Mouse (Mus musculus): ENCODE data around the gene Agfg2.

DNA sequence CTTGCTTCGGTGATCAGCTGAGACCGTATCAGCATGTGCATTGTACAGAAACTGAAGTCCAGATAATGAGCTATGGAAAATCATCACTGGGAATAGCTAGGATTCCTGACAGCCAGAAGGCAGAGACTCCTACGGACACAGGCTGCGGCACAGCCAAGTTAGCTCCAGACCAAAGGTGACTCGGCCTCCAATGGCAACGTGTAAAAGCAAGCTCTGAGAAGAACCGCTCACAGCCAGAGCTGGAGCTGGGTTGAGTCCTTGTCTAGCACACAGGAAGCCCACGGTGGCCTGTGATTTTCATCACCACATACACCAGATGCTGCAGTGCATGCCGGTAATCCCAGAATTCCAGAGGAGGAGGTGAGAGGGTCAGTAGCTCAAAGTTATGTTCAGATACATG lies 6.0 kb upstream of the Agfg2 start:
- TF ChIP-seq ZC3H11A (IDR thresholded peaks at IDR 0.05; ENCODE audit: borderline replicate concordance, low read depth, low read length) (no peak), MAFK (IDR thresholded peaks at IDR 0.05; ENCODE audit: insufficient read depth, low read depth, low read length) (no peak)

All from ES-E14 (cell line).